Mouse (Mus musculus) heart, adult 2 months (tissue): ENCODE results near the gene Tkfc. TPM values are rescaled to one million over a fixed set of nuclear protein-coding genes. Genes with fewer than 3 reads are reported as not detected.

Experiments
- DNase-seq, 2 experiments: peaks; one replicate each; pipeline ENCODE4 v3.0.0; 2021
- H3K27ac ChIP-seq: fragments of 200-600 bp; 2 replicates; pipeline ENCODE4 v1.8.1; 2022
- H3K27me3 ChIP-seq: fragments of 200-500 bp; 2 replicates; pipeline ENCODE4 v1.6.1; 2012; ENCODE audit warnings: mild to moderate bottlenecking, low read length, inconsistent platforms, mixed read lengths; ENCODE audit not compliant: control insufficient read depth, insufficient read depth
- H3K36me3 ChIP-seq: fragments of 200-500 bp; 2 replicates; pipeline ENCODE4 v1.6.1; 2012; ENCODE audit warnings: low read length, inconsistent platforms; ENCODE audit not compliant: control insufficient read depth, insufficient read depth
- H3K4me1 ChIP-seq: fragments of 200-500 bp; 2 replicates; pipeline ENCODE4 v1.6.1; 2011; ENCODE audit warnings: low read length; ENCODE audit not compliant: control insufficient read depth, insufficient read depth
- H3K4me3 ChIP-seq: fragments of 200-600 bp; 2 replicates; pipeline ENCODE4 v1.8.1; 2022
- H3K79me2 ChIP-seq: fragments of 200-500 bp; replicated peaks from 2 replicates; pipeline ENCODE4 v1.6.1; 2012; ENCODE audit warnings: mild to moderate bottlenecking, inconsistent platforms, low read length, moderate library complexity, mixed read lengths; ENCODE audit not compliant: control insufficient read depth, insufficient read depth
- H3K9ac ChIP-seq: fragments of 200-500 bp; 2 replicates; pipeline ENCODE4 v1.6.1; 2012; ENCODE audit warnings: low read depth, mild to moderate bottlenecking, control low read depth, inconsistent platforms, low read length, mixed read lengths
- CTCF ChIP-seq: fragments of 200-600 bp; IDR thresholded peaks from 2 replicates; pipeline ENCODE4 v1.8.1; 2022; ENCODE audit warnings: antibody characterized with exemption, mild to moderate bottlenecking, moderate library complexity
- EP300 ChIP-seq: fragments of 200-500 bp; IDR thresholded peaks from 2 replicates; pipeline ENCODE4 v1.6.1; 2011; ENCODE audit warnings: low read depth, low read length, control low read depth; ENCODE audit not compliant: insufficient read depth
- POLR2A ChIP-seq: fragments of 200-500 bp; IDR thresholded peaks from 2 replicates; pipeline ENCODE4 v1.6.1; 2011; ENCODE audit warnings: mild to moderate bottlenecking, low read depth, low read length, control low read depth; ENCODE audit not compliant: insufficient read depth
- WGBS: fragments of 180-500 bp; shearing (Covaris S2); methylation state at CpG from one replicate; pipeline ENCODE4 v1.1.7; 2018; 5-methylcytosine and 5-hydroxymethylcytosine counted together
- intact Hi-C: fragments of 180-260 bp; cut with DNase I; formaldehyde crosslinking; loops from one replicate; pipeline ENCODE4 v1.15.1; 2025
- polyA plus RNA-seq: library from polyadenylated mRNA; depleted of rRNA; stranded (reverse); fragments of >200 nt; gene quantifications from 2 replicates; pipeline ENCODE4 v1.2.3, GENCODE M21; 2012
- total RNA-seq, 2 experiments: library from RNA; stranded (reverse); gene quantifications; 2 replicates each; pipeline ENCODE4 v1.2.3; 2021

Gene Tkfc
- total and polyA plus RNA-seq, 3 experiments = 7.4 to 9.6 (median 8.2) TPM

DNA sequence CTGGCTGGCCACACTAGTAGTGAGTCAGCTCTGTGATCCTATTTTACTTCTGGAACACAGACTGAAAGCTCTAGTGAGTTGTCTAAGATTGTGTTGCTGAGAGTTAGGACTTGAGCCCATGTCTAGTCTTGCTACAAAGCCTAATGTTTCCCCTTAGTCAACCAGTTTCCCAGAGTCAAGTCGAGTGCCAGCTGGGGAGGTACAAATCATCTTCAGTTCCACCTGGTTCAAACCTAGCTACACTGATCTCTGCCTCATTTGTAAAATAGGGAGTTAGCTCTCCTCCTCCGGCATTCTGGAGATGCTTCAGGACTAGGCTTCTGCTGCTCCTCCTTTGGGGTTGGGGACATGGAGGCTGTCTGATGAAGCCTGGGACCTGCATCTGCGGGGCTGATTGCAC lies 920 bp downstream of the Tkfc start:
- TF ChIP-seq EP300 (no peak), CTCF (no peak), POLR2A (no peak)
- WGBS = 41% methylated on average over 3 of the region's 3 CpGs
- intact Hi-C loops = loop anchor here (5.0 kb wide), 2 partner anchors 62 to 157 kb away; no protein-coding TSS in a partner anchor

DNA sequence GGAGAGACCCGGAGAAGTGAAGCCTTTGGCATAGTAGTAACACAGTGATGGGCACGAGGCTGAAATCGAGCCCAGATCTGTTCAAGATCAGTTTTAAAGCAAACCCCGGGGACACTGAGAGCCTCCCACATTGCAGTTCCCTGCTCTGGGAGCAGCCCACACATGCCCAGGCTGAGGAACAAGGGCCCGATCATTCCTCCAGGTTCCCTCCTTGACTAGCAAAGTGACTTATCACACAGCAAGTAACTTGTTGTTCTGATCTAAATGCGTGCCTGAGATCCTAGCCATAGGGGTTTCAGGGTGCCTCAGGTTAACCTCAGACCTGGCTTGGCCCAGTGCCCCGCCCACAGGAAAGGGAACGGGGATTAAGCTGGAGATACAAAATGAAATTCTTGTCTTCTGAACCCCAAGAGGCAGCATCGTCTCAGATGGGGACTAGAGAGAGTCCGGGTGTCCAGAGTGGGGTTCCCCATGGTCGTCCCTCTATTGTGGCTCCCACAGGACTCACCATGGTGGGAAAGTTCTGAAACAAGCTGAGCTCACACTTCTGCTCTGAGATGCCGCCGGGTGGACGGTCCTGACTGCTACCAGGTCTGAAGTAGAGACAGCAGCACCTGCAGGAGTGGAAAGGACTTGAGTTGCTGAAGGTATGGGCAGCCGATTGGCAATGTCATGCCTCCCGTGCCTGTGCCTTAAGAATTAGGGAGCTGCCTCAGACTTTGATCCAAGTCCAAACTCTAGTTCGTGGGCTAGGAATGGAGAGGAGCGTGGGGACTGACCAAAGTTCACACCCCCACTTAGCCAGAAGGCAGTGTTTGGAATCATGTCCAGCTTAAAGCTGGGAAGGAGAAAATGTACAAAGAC lies 1.6 kb downstream of the Tkfc start:
- Histone ChIP-seq H3K9ac (no peak overlapping the region), H3K79me2 (peaks cover 3% of the 10 kb centered on the region; the same call in 1 of the 2 replicates), H3K4me1 (peaks cover 7% of the 10 kb centered on the region), H3K36me3 (peaks cover 17% of the 10 kb centered on the region), H3K4me3 (no peak overlapping the region), H3K27me3 (no peaks in the 10 kb centered on the region), H3K27ac (no peak overlapping the region)
- intact Hi-C loops = loop anchor here (1.0 to 5.0 kb wide), 3 partner anchors 62 to 157 kb away; partner anchors contain the start of gene Cpsf7
- DNase-seq = no peak
- TF ChIP-seq EP300 (no peak), CTCF (no peak), POLR2A (no peak)
- WGBS = 78% methylated on average over 18 of the region's 18 CpGs

More for the DNA sequence above, 920 bp downstream of the Tkfc start:
- peaks cover 22% of the 10 kb centered on the region for H3K36me3 ChIP-seq
- no peak for DNase-seq
- peak overlapping the region; percentile 97 for H3K27ac ChIP-seq
- H3K27me3 ChIP-seq = no peaks in the 10 kb centered on the region
- peak overlapping the region; percentile 76 for H3K4me3 ChIP-seq
- H3K79me2 ChIP-seq = peaks cover 3% of the 10 kb centered on the region; the same call in 1 of the 2 replicates
- peak overlapping the region; percentile 63 for H3K9ac ChIP-seq
- peaks cover 7% of the 10 kb centered on the region for H3K4me1 ChIP-seq

DNA sequence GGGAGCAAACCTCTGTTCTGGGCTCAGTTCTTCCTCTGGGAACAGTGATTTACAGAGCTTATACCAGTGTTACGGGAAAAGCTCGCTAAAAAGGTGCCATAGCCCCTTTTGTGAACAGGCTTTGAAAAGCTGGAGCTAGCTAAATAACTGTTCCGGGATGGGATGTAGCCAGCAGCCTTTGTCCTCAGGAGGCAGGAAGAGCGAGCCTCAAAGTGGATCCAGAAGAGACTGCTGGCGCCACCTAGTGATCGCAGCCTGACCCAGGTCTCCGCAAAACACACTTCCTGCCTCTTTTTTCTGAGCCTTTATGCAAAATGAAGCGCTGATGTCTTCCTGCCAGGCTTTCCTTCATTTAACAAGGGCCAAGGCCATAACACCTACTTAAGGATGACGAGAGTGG lies 2.7 kb downstream of the Tkfc start:
- DNase-seq = peak; percentile 89
- peak overlapping the region; percentile 34 for H3K4me3 ChIP-seq
- TF ChIP-seq EP300 (peak; percentile 74; the same call in 1 of the 2 replicates), POLR2A (peak; percentile 75), CTCF (peak; percentile 98)
- no peaks in the 10 kb centered on the region for H3K27me3 ChIP-seq
- H3K79me2 ChIP-seq = no peaks in the 10 kb centered on the region; the same call in 1 of the 2 replicates
- H3K27ac ChIP-seq = peak overlapping the region; percentile 65
- intact Hi-C loops = loop anchor here (1.0 to 5.0 kb wide), 4 partner anchors 43 to 155 kb away; partner anchors contain the start of gene Cpsf7
- 2% methylated on average over 9 of the region's 9 CpGs for WGBS
- H3K4me1 ChIP-seq = peaks cover 7% of the 10 kb centered on the region
- H3K36me3 ChIP-seq = peaks cover 9% of the 10 kb centered on the region
- H3K9ac ChIP-seq = peak overlapping the region; percentile 71

DNA sequence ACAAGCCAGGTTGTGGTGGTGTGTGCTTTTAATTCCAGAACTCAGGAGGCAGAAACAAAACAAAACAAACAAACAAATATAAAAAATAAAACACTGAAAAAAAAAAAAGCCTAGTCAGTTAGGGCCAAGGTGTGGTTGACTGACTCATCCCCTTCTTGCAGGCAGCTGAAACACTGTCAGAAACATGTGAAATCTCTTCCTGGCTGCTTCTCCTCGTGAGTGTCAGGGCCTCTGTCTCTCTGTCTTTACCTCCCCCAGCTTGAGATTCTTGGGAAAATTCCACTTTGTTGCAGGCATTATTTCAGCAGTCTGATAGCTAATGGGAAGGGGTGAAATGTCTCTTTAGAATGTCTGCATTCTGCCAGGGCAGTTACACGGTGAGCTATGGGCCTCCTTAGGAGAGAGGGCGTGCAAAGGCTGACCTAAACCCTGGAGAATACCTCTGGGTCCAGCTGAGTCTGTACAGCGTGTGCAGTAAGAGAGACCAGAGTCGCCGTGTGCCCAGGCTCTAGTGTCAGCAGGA lies 3.1 kb downstream of the Tkfc start:
- H3K27ac ChIP-seq = peak overlapping the region; percentile 65
- DNase-seq = peak in 1 of 2 experiments; percentile 14
- peak overlapping the region; percentile 71 for H3K9ac ChIP-seq
- H3K4me3 ChIP-seq = peak overlapping the region; percentile 34
- intact Hi-C loops = loop anchor here (1.0 to 5.0 kb wide), 3 partner anchors 43 to 155 kb away; no protein-coding TSS in a partner anchor
- no peaks in the 10 kb centered on the region for H3K27me3 ChIP-seq
- 17% methylated on average over 6 of the region's 6 CpGs for WGBS
- peaks cover 7% of the 10 kb centered on the region for H3K4me1 ChIP-seq
- TF ChIP-seq CTCF (no peak), EP300 (no peak), POLR2A (no peak)
- peaks cover 6% of the 10 kb centered on the region for H3K36me3 ChIP-seq
- H3K79me2 ChIP-seq = no peaks in the 10 kb centered on the region; the same call in 1 of the 2 replicates

DNA sequence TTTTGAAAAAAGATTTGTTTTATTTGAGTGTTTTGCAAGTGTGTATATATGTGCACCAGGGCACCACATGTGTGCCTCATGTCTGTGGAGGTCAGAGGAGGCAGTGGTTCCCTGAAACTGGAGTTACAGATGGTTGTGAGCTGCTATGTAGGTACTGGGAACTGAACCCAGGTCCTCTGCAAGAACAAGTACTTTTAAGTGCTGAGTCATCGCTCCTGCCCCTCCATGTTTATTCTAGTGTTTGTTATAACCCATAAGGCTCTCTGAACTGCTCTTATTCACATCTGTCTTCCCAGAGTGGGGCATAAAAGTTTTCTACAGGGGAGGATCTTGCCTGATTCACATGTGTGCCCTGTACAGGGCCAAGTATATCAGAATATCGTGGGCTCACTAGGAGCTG lies 5.8 kb downstream of the Tkfc start:
- TF ChIP-seq CTCF (no peak), POLR2A (no peak), EP300 (no peak)
- H3K27ac ChIP-seq = no peak overlapping the region
- no peak for DNase-seq
- 95% methylated on average over 2 of the region's 2 CpGs for WGBS
- no peaks in the 10 kb centered on the region for H3K27me3 ChIP-seq
- no peak overlapping the region for H3K4me3 ChIP-seq
- no peaks in the 10 kb centered on the region for H3K36me3 ChIP-seq
- H3K79me2 ChIP-seq = no peaks in the 10 kb centered on the region
- peaks cover 4% of the 10 kb centered on the region for H3K4me1 ChIP-seq
- no peak overlapping the region for H3K9ac ChIP-seq
- intact Hi-C loops = loop anchor here (5.0 kb wide), 2 partner anchors 57 to 152 kb away; no protein-coding TSS in a partner anchor
